Mouse (Mus musculus): Measurements from ENCODE around the gene Rasgef1a.

Rasgef1a gene

GRCm38 (mm10) chr6:118071416-118071815, 60.2 kb downstream of the Rasgef1a start:
- no peak for DNase-seq (ENCODE audit: low spot score in 2 of 2)

- no peak for DNase-seq (ENCODE audit: low spot score in 2 of 2)
These were observed 60.9 kb downstream of the Rasgef1a start for GRCm38 (mm10) chr6:118072176-118072575.

- no peak for DNase-seq (ENCODE audit: low spot score in 2 of 2)
These were observed 62.9 kb downstream of the Rasgef1a start for GRCm38 (mm10) chr6:118074151-118074550.

DNA sequence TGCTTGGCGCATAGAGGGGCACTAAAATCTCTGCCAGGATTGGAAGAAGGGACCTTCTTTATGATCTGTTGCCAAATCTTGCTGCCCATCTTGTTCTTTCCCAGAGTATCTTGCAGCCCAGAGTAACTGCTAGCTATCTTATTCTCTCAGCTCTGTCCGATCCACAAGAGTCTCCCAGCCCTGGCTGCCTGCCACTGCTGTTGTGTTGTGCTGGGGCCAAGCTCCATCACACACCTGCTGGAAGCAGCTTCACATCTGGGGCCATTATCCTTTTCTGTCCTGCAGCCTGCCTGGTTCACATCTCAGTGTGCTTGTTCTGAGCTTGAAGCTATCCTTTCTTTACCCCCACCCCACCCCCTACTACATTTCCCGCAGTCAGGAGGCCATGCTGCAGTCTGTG, 65.0 kb downstream of the Rasgef1a start:
- no peak for DNase-seq (ENCODE audit: low spot score in 2 of 2)

DNA sequence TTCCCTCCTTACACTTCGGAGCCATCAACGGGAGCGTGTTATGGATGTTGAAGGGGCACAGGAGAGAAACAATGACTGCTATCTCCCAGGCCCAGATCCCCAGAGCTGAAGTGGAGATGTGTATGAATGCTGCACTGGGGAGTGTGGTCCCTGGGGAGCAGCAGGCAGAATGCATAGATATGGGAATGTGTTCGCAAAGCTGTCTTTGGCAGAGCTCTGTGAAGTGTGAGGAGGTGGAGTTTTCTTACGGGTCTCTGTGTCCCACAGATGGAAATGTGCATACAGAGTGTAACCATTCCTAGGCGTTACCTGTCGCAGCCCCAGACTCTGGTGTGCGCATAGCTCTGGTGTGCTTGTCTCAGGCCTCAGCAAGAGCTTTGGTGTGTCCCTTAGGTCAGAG, 65.5 kb downstream of the Rasgef1a start:
- no peak for DNase-seq (ENCODE audit: low spot score in 2 of 2)

- DNase-seq (ENCODE audit: low spot score in 2 of 2) = no peak
These were observed 66.2 kb downstream of the Rasgef1a start for GRCm38 (mm10) chr6:118077421-118077820.

DNA sequence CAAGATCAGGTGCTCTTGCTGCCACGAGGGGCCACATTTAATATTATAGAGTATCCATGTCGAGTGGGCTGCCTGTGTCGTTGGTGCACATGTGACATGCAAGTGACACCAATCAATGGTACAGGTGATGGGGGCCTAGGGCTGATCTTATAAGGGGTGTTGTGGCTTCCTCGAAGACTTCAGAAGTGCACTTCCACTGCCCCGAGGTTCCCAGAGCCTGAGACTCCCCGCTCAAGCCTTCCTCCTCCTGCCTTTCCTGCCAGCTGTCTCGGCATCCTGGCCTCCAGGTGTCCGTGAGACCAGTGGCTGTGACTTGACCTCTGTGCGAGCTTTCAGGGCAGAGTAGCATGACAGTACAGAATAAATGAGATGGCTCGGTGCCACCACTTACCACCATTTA, 67.5 kb downstream of the Rasgef1a start:
- no peak for DNase-seq (ENCODE audit: low spot score in 2 of 2)

DNA sequence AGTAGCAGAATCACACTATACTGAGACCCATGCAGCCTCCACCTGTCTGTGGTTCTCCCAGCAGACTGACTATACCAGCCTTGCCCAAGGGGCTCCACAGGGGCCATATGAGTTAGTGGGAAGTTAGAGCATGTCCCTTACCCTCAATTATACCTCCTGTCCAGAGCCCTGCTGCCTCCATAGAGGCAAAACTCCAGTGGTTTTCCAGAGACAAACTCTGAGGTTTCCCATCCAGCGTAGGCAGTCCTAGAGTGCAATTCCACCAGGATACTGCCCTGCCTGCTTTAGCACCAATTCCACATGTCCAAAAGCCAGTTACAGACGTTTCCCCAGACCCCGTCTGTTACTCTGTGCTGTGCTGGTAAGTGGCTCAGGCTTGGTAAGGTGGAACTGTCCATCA, 68.1 kb downstream of the Rasgef1a start:
- no peak for DNase-seq (ENCODE audit: low spot score in 2 of 2)

- DNase-seq (ENCODE audit: low spot score in 2 of 2) = no peak
These were observed 68.7 kb downstream of the Rasgef1a start for GRCm38 (mm10) chr6:118079762-118080465.

- DNase-seq (ENCODE audit: low spot score in 2 of 2) = no peak
These were observed 69.5 kb downstream of the Rasgef1a start for GRCm38 (mm10) chr6:118080711-118081110.

- DNase-seq (ENCODE audit: low spot score in 2 of 2) = no peak
These were observed 71.1 kb downstream of the Rasgef1a start for GRCm38 (mm10) chr6:118082384-118082783.

DNA sequence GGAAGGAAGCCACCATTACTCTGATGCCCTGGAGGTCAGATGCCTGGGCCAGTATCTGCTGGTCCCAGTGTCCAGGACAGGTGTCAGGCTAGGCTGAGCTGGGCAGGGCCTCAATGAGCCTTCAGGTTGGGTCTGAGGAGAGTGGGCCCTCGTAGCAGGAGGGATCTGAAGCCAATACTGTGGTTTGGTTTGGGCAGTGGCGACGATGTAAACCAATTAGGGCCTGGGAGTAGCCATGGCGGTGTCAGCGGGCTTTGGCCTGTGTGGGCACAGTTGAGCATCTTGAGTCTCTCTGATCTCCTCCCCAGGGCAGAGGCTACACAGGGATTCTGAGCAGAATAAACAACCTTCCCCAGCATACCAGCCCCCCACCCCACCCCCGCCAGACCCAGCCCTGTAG, 72.4 kb downstream of the Rasgef1a start:
- DNase-seq (ENCODE audit: low spot score in 2 of 2) = no peak

DNA sequence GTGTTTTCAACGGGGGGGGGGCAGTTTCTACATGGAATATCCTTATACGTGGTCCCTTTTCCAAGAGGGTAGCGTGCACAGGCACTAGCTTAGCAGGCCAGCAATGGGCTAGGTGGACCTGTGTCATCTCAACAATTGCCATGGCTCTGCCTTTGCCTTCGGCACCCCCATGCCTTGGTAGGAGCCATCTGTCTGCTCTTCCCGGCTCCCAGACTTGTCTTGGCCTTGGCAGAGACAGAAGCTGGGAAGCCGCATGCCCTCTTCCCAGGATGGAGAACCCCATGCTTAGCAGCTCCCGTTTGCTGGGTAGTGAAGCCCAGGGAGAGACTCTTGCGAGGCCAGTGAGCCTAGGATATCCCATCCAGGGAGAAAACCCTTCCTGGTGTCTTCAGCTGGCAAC, 73.4 kb downstream of the Rasgef1a start:
- DNase-seq (ENCODE audit: low spot score in 2 of 2) = no peak

GRCm38 (mm10) chr6:118087955-118088354, 76.7 kb downstream of the Rasgef1a start:
- no peak for DNase-seq (ENCODE audit: low spot score in 2 of 2)

- no peak for DNase-seq (ENCODE audit: low spot score in 2 of 2)
These were observed 77.7 kb downstream of the Rasgef1a start for GRCm38 (mm10) chr6:118088750-118089440.

DNA sequence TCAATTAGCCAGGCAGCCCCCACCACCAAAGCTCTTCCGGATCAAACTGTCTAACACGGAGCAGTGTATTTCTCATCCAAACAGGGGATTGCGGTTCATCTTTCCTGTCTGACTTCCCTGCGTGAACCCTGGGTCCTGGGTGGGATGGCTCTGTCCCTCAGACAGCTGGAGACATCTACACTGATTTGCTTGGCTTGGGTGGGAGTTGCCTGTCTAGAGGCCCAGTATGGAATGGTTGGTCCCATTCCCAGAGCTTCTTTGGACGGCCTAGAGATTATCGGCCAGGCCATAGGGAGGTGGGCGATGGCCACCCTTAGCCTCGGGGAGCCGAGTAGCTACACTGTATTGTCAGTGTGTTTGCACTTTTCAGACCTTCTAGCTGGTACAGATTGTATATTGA, 79.6 kb downstream of the Rasgef1a start:
- no peak for DNase-seq (ENCODE audit: low spot score in 2 of 2)

GRCm38 (mm10) chr6:118097765-118098365, 86.6 kb downstream of the Rasgef1a start:
- DNase-seq (ENCODE audit: low spot score in 2 of 2) = no peak

DNA sequence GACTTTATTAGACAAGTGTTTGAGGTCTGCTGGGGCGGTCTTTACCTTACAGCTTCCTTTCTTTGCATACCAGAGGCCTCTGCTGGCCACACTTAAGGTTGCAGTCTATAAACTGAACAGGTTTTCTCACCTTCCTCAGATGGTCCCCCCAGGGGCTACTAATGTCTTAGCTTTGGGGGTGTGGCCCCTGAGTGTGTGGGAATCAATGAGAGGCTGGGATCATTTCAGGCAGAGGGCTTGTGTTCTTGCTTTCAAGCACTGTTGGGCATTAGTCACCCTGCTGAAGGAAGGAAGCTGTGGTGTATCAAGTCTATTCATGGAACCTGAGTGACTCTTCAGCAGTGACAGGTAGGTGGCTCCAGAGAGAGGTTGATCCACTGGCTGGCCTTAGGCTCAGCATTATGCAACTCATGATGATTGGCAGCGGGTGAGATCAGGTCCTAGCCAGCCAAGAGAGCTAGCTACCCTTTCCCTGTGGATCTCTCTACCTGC, 88.1 kb downstream of the Rasgef1a start:
- DNase-seq (ENCODE audit: low spot score in 2 of 2) = no peak

- DNase-seq (ENCODE audit: low spot score in 2 of 2) = no peak
These were observed 100.6 kb downstream of the Rasgef1a start for GRCm38 (mm10) chr6:118111810-118112209.

- no peak for DNase-seq (ENCODE audit: low spot score in 2 of 2)
These were observed 111.5 kb downstream of the Rasgef1a start for GRCm38 (mm10) chr6:118122767-118123166.

DNA sequence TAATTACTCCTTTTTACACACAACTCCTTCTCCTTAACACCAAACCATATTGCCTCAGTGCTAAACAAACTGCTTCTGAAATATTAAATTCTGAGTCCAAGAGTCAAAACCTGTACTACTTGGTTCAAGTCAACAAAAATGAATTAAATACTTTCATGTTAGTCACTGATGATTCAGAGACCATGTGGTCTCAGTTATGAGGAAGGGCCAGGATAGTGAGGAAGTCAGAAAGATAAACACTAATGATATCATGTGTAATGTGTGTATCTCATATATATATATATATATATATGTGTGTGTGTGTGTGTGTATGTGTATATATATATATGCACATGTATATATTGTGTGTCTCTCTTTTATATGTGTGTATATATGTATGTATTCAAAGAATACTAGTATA, 115.3 kb downstream of the Rasgef1a start:
- no peak for DNase-seq (ENCODE audit: low spot score in 2 of 2)

DNA sequence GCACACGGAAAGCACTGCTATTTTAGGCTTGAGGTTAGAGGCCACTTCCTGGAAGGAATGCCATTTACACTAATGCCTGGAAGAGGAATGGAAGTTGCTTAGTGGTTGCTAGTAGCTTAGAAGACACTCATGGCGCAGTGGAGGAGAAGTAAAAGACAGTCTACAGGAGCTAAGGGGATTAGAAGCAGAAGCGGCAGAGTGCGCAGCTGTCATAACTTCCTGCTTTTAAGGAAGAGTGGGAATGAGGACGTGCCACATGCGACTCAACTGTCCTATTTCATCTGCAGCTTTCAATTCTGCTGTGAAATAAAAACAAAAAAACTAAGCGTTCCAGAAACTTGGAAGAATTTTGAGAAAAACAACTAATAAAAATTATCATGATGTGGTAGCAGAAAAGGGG, 116.0 kb downstream of the Rasgef1a start:
- DNase-seq (ENCODE audit: low spot score in 2 of 2) = no peak
